Mouse (Mus musculus): ENCODE data around the gene Dnase1l2. TPM values are rescaled to one million over a fixed set of nuclear protein-coding genes. Genes with fewer than 3 reads are reported as not detected.

Gene Dnase1l2
- polyA plus RNA-seq, 2 experiments: 3.5 to 18.0 TPM

DNA sequence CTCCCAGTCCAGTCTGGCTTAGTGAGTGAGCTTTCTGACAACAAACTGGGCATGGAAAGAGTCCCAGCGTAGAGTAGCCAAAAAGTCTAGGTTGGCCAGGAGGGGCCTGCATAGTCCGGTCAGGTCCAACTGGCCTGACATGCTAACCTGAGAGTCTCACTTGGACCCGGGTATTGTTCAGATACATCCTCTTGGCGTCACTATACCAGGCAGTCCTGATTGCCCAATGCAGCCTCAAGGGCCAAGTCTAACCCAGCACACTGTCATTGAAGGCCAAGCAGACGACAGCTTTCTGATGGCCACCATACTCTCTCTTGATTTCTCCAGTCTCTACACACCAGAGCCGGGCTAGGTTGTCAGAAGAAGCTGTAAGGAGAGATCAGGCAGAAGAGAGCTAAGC is 32.7 kb upstream of the Dnase1l2 start:
- no peak overlapping the region for H3K4me3 ChIP-seq (replicated peaks; ENCODE audit: low read length)
- H3K4me1 ChIP-seq (ENCODE audit: control insufficient read depth, insufficient read depth, low read length): peaks cover 26% of the 10 kb centered on the region
- DNase-seq (ENCODE audit: low spot score): no peak
- H3K27me3 ChIP-seq (ENCODE audit: control insufficient read depth, insufficient read depth, low read length): no peaks in the 10 kb centered on the region
- no peak for TF ChIP-seq POLR2A (IDR thresholded peaks at IDR 0.05; ENCODE audit: borderline replicate concordance, extremely low read depth, insufficient read depth, insufficient read length)
- no peak for ATAC-seq (ENCODE audit: low FRiP score, low read depth)
- WGBS: 89% methylated on average over 6 of the region's 6 CpGs
- no peak overlapping the region for H3K27ac ChIP-seq (replicated peaks; ENCODE audit: low read depth, low read length)
- H3K4me2 ChIP-seq (replicated peaks; ENCODE audit: low read depth, low read length, severe bottlenecking): no peak overlapping the region
- H3K36me3 ChIP-seq (ENCODE audit: control insufficient read depth, insufficient read depth, low read length): peaks cover 42% of the 10 kb centered on the region
- no peak overlapping the region for H3K9ac ChIP-seq (ENCODE audit: low read depth, low read length, severe bottlenecking)
- no peaks in the 10 kb centered on the region for H3K9me3 ChIP-seq (ENCODE audit: control insufficient read depth, low read length)

DNA sequence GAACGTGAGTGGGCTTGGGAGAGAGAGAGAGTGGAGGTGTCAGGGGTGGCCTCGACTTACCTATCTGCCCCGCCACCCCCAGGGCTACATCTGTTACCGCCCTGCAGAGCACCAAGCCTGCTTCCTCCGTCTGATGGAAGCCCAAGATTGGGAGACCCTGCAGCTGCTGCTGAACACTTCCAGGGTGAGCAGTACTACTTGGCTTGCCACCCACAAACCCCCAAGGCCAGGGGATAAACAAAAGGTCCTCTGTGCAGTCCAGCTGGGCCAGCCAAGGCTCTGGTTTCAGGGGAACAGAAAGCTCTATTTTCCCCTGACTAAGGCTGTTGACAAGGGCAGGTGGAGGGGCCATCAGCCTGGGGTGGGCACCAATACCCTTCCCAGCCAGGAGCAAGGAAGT is 31.7 kb upstream of the Dnase1l2 start:
- 90% methylated on average over 5 of the region's 5 CpGs for WGBS
- no peak for ATAC-seq (ENCODE audit: low FRiP score, low read depth)
- no peak overlapping the region; the same call in 1 of the 2 replicates for H3K27ac ChIP-seq (replicated peaks; ENCODE audit: low read depth, low read length)

DNA sequence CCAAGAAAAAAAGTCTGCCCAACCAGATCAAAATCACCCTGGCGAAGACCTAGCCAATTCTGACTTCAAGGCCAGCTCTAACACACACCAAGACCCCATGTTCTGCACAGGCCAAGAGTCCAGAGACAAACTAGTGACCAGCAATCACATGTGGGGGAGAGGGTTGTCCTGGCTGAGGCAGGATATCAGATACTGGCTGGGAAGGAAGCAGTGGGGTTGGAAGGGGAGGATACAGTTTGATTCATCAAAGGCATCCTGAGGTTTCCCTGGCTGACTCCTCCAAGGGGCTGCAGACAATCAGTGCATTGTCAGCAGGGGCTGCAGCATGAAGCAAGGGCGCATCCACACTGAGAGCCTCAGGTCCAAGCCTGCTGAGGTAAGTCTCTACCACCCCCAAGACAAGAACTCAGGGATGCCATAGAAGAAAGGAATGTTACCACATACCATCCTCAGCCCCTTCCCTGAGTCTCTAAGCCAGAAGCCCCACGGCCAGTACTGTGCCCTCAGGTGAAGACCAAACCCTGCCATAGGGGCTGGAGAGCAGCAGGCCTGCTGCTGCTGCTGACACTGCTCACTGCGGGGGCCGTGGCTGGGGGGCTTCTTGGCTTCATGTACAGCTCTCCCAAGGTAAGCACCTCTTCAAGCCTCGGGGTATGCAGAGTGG is 30.8 kb upstream of the Dnase1l2 start, which contains the start of gene Bricd5:
Gene Bricd5 (plus strand): TSS at position 273 of the 664 bp plus-strand sequence.
- 78% methylated on average over 6 of the region's 6 CpGs for WGBS
- DNase-seq (ENCODE audit: low spot score) (no peak), ATAC-seq (ENCODE audit: low FRiP score, low read depth) (no peak)
- Histone ChIP-seq H3K4me3 (replicated peaks; ENCODE audit: low read length) (no peak within 1 kb of the TSS), H3K27me3 (ENCODE audit: control insufficient read depth, insufficient read depth, low read length) (no peaks in the 10 kb centered on the region), H3K9ac (ENCODE audit: low read depth, low read length, severe bottlenecking) (0 out of 2 replicates have a peak within 1 kb of the TSS, but pooled peaks have one; percentile 0), H3K27ac (replicated peaks; ENCODE audit: low read depth, low read length) (no peak within 1 kb of the TSS; the same call in 1 of the 2 replicates), H3K36me3 (ENCODE audit: control insufficient read depth, insufficient read depth, low read length) (peaks cover 42% of the 10 kb centered on the region), H3K9me3 (ENCODE audit: control insufficient read depth, low read length) (no peaks in the 10 kb centered on the region), H3K4me2 (replicated peaks; ENCODE audit: low read depth, low read length, severe bottlenecking) (no peak within 1 kb of the TSS), H3K4me1 (ENCODE audit: control insufficient read depth, insufficient read depth, low read length) (peaks cover 26% of the 10 kb centered on the region)
- no peak for TF ChIP-seq POLR2A (IDR thresholded peaks at IDR 0.05; ENCODE audit: borderline replicate concordance, extremely low read depth, insufficient read depth, insufficient read length)

More for the DNA sequence above, 31.7 kb upstream of the Dnase1l2 start:
- no peak overlapping the region for H3K9ac ChIP-seq (ENCODE audit: low read depth, low read length, severe bottlenecking)
- peaks cover 26% of the 10 kb centered on the region for H3K4me1 ChIP-seq (ENCODE audit: control insufficient read depth, insufficient read depth, low read length)
- H3K27me3 ChIP-seq (ENCODE audit: control insufficient read depth, insufficient read depth, low read length): no peaks in the 10 kb centered on the region
- H3K36me3 ChIP-seq (ENCODE audit: control insufficient read depth, insufficient read depth, low read length): peaks cover 42% of the 10 kb centered on the region
- H3K4me2 ChIP-seq (replicated peaks; ENCODE audit: low read depth, low read length, severe bottlenecking): no peak overlapping the region
- no peak overlapping the region for H3K4me3 ChIP-seq (replicated peaks; ENCODE audit: low read length)
- no peak for DNase-seq (ENCODE audit: low spot score)
- TF ChIP-seq POLR2A (IDR thresholded peaks at IDR 0.05; ENCODE audit: borderline replicate concordance, extremely low read depth, insufficient read depth, insufficient read length): no peak
- H3K9me3 ChIP-seq (ENCODE audit: control insufficient read depth, low read length): no peaks in the 10 kb centered on the region

DNA sequence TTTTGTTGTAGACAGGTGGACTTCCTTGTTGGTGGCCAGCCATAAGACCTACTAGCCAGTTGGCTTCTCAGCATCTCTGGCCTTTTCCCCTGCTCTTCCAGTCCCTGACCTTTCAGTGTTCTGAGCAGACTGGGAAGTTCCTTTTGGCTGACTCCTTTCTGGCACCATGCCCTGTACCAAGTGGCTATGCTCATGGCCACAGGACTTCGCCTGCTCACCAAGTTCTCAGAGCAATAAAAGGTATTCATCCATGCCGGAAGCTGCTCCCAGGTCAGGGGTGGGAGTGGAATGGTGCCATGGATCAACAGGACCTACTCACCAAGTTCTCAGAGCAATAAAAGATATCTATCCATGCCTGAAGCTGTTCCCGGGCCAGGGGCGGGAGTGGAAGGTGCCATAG is 29.6 kb upstream of the Dnase1l2 start:
- Histone ChIP-seq H3K4me2 (replicated peaks; ENCODE audit: low read depth, low read length, severe bottlenecking) (peak overlapping the region; percentile 98; the same call in 1 of the 2 replicates), H3K9ac (ENCODE audit: low read depth, low read length, severe bottlenecking) (peak overlapping the region; percentile 0; the same call in 1 of the 2 replicates), H3K27me3 (ENCODE audit: control insufficient read depth, insufficient read depth, low read length) (no peaks in the 10 kb centered on the region), H3K36me3 (ENCODE audit: control insufficient read depth, insufficient read depth, low read length) (peaks cover 42% of the 10 kb centered on the region), H3K4me1 (ENCODE audit: control insufficient read depth, insufficient read depth, low read length) (peaks cover 18% of the 10 kb centered on the region), H3K4me3 (replicated peaks; ENCODE audit: low read length) (0 out of 2 replicates have a peak overlapping the region, but pooled peaks have one; percentile 90), H3K9me3 (ENCODE audit: control insufficient read depth, low read length) (no peaks in the 10 kb centered on the region), H3K27ac (replicated peaks; ENCODE audit: low read depth, low read length) (no peak overlapping the region)
- no peak for DNase-seq (ENCODE audit: low spot score)
- no peak for TF ChIP-seq POLR2A (IDR thresholded peaks at IDR 0.05; ENCODE audit: borderline replicate concordance, extremely low read depth, insufficient read depth, insufficient read length)
- 72% methylated on average over 4 of the region's 4 CpGs for WGBS
- ATAC-seq (ENCODE audit: low FRiP score, low read depth): no peak

DNA sequence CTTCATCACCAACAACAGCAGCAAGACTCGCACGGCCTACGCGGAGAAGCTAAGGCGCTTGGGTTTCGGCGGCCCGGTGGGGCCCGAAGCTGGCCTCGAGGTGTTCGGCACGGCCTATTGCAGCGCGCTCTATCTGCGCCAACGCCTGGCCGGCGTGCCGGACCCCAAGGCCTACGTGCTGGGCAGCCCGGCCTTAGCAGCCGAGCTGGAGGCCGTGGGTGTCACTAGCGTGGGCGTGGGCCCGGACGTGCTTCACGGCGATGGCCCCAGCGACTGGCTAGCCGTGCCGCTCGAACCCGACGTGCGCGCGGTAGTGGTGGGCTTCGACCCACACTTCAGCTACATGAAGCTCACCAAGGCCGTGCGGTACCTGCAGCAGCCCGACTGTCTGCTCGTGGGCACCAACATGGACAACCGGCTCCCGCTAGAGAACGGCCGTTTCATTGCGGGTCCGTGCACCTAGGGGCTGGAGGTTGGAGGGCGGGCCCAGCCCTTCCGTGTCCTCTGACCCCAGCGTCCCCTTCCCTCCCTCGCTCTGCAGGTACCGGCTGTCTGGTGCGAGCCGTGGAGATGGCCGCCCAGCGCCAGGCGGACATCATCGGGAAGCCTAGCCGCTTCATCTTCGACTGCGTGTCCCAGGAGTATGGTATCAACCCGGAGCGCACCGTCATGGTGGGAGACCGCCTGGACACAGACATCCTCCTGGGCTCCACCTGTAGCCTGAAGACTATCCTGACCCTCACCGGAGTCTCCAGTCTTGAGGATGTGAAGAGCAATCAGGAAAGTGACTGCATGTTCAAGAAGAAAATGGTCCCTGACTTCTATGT is 28.0 kb upstream of the Dnase1l2 start:
- peak; percentile 2; the same call in 1 of the 2 replicates for ATAC-seq (ENCODE audit: low FRiP score, low read depth)
- peaks cover 18% of the 10 kb centered on the region for H3K4me1 ChIP-seq (ENCODE audit: control insufficient read depth, insufficient read depth, low read length)
- 1% methylated on average over 68 of the region's 68 CpGs for WGBS

More for the DNA sequence above, 28.0 kb upstream of the Dnase1l2 start:
- DNase-seq (ENCODE audit: low spot score): no peak
- Histone ChIP-seq H3K27me3 (ENCODE audit: control insufficient read depth, insufficient read depth, low read length) (no peaks in the 10 kb centered on the region), H3K4me2 (replicated peaks; ENCODE audit: low read depth, low read length, severe bottlenecking) (peak overlapping the region; percentile 98), H3K9me3 (ENCODE audit: control insufficient read depth, low read length) (no peaks in the 10 kb centered on the region), H3K36me3 (ENCODE audit: control insufficient read depth, insufficient read depth, low read length) (peaks cover 29% of the 10 kb centered on the region), H3K9ac (ENCODE audit: low read depth, low read length, severe bottlenecking) (peak overlapping the region; percentile 77), H3K27ac (replicated peaks; ENCODE audit: low read depth, low read length) (peak overlapping the region; percentile 63; the same call in 1 of the 2 replicates), H3K4me3 (replicated peaks; ENCODE audit: low read length) (peak overlapping the region; percentile 90)
- no peak for TF ChIP-seq POLR2A (IDR thresholded peaks at IDR 0.05; ENCODE audit: borderline replicate concordance, extremely low read depth, insufficient read depth, insufficient read length)

Data from limb, embryonic 14.5 days (tissue).